Mouse (Mus musculus) thymus, adult 2 months (tissue): Measurements from ENCODE around the gene Uhrf1bp1l. TPM values are rescaled to one million over a fixed set of nuclear protein-coding genes. Genes with fewer than 3 reads are reported as not detected.

Experiments
- DNase-seq: peaks from one replicate; pipeline ENCODE4 v3.0.0; 2021
- H3K27ac ChIP-seq: fragments of 200-500 bp; 2 replicates; pipeline ENCODE4 v1.5.1; 2012; ENCODE audit warnings: low read length, control low read depth; ENCODE audit not compliant: control insufficient read depth, insufficient read depth
- H3K27me3 ChIP-seq: fragments of 200-500 bp; 2 replicates; pipeline ENCODE4 v1.6.1; 2012; ENCODE audit warnings: mild to moderate bottlenecking, low read length, moderate library complexity, mixed read lengths; ENCODE audit not compliant: control insufficient read depth, insufficient read depth
- H3K36me3 ChIP-seq: fragments of 200-500 bp; 2 replicates; pipeline ENCODE4 v1.6.1; 2012; ENCODE audit warnings: mild to moderate bottlenecking, low read length, moderate library complexity; ENCODE audit not compliant: control insufficient read depth, insufficient read depth
- H3K4me1 ChIP-seq: fragments of 200-500 bp; replicated peaks from 2 replicates; pipeline ENCODE4 v1.6.1; 2012; ENCODE audit warnings: low read length; ENCODE audit not compliant: control insufficient read depth, insufficient read depth
- H3K4me3 ChIP-seq: fragments of 200-500 bp; 2 replicates; pipeline ENCODE4 v1.5.1; 2012; ENCODE audit warnings: mild to moderate bottlenecking, low read length, control low read depth, moderate library complexity; ENCODE audit not compliant: control insufficient read depth, insufficient read depth
- CTCF ChIP-seq: fragments of 200-500 bp; IDR thresholded peaks from 2 replicates; pipeline ENCODE4 v1.5.1; 2012; ENCODE audit warnings: mild to moderate bottlenecking, control low read depth, low read length, moderate library complexity, borderline replicate concordance; ENCODE audit not compliant: control insufficient read depth, poor library complexity, insufficient read depth; ENCODE audit errors: extremely low read depth
- POLR2A ChIP-seq: fragments of 200-500 bp; IDR thresholded peaks from 2 replicates; pipeline ENCODE4 v1.6.1; 2012; ENCODE audit warnings: mild to moderate bottlenecking, low read length, control low read depth, moderate library complexity; ENCODE audit not compliant: control insufficient read depth, poor library complexity, insufficient read depth; ENCODE audit errors: extremely low read depth
- WGBS: fragments of 180-500 bp; shearing (Covaris S2); methylation state at CpG from one replicate; pipeline ENCODE4 v1.1.7; 2018; 5-methylcytosine and 5-hydroxymethylcytosine counted together
- polyA plus RNA-seq: library from polyadenylated mRNA; depleted of rRNA; stranded (reverse); fragments of >200 nt; gene quantifications from 2 replicates; pipeline ENCODE4 v1.2.3, GENCODE M21; 2012

The Uhrf1bp1l gene
- polyA plus RNA-seq, 1 experiment = 20.7 TPM

DNA sequence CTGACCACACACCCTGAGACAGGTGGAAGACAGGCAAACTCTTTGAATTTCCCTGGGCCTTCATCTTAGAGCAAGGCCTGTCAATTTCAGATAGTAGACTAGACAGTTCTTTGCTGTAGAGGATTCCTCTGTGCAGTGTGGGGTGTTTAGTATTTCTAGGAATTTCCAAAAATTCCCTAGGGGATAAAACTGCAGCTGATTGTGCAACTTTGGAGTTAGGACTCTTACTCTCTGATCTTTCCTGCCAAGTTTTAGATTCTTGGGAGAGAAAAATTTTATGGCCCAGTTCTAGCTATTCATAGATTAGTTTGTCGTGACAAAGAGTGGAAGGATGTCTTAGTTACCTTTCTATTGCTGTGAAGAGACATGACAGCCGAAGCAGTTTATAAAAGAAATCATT is 3.8 kb downstream of the Uhrf1bp1l start:
- no peak for TF ChIP-seq CTCF
- TF ChIP-seq POLR2A = no peak
- WGBS = 97% methylated on average over 2 of the region's 2 CpGs
- Histone ChIP-seq H3K36me3 (no peaks in the 10 kb centered on the region), H3K4me3 (no peak overlapping the region), H3K27me3 (no peaks in the 10 kb centered on the region), H3K27ac (no peak overlapping the region), H3K4me1 (peaks cover 9% of the 10 kb centered on the region)
- DNase-seq = no peak

GRCm38 (mm10) chr10:89751069-89751468 is 6.3 kb downstream of the Uhrf1bp1l start:
- TF ChIP-seq CTCF (no peak), POLR2A (no peak)
- no peak for DNase-seq
- Histone ChIP-seq H3K27ac (no peak overlapping the region), H3K27me3 (no peaks in the 10 kb centered on the region), H3K36me3 (no peaks in the 10 kb centered on the region), H3K4me3 (no peak overlapping the region), H3K4me1 (peaks cover 11% of the 10 kb centered on the region)
- 89% methylated on average over 5 of the region's 5 CpGs for WGBS

DNA sequence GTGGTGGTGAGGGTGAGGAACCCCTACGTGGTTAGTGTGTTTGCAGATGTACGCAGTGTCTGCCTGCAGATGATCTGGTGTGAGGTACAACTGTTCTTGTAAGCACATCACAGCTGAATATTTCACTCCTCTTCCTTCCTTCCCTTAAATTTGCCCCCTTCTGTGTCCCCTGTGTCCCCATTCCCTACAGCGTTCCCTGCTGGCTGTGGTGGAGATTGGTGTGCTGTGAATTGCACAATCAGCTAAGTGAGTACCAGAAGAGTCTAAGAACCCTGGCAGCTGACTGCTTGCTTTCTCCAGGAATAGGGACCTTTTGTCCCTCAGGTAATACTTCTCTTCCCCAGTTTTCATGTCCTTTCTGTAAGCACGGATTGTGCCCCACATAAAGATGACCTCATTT is 10.4 kb downstream of the Uhrf1bp1l start:
- Histone ChIP-seq H3K4me1 (peaks cover 2% of the 10 kb centered on the region; the same call in 1 of the 2 replicates), H3K27ac (no peak overlapping the region), H3K4me3 (no peak overlapping the region), H3K36me3 (no peaks in the 10 kb centered on the region), H3K27me3 (no peaks in the 10 kb centered on the region)
- no peak for TF ChIP-seq POLR2A
- TF ChIP-seq CTCF = no peak
- no peak for DNase-seq
- WGBS = 87% methylated on average over 4 of the region's 4 CpGs

DNA sequence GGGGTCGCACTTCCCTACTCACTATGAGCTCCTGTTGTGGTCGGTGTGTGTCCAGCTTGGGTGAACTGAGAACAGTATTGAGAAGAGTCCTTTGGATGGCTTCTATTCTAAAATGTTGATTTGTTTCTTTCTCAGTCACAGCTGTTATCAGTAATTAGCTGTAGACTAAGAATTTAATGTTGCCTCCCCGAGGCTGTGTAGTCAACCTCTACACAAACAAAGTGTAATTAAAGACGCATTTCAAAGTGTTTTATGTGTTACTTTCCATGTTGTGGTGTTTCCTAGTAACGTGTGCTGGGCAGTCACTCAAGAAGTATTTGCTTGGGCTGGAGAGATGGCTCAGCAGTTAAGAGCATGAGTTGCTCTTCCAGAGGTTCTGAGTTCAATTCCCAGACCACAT is 16.0 kb downstream of the Uhrf1bp1l start:
- TF ChIP-seq POLR2A (no peak), CTCF (no peak)
- no peaks in the 10 kb centered on the region for H3K36me3 ChIP-seq
- WGBS = 95% methylated on average over 5 of the region's 5 CpGs

GRCm38 (mm10) chr10:89764457-89765121 is 19.8 kb downstream of the Uhrf1bp1l start:
- no peak for TF ChIP-seq POLR2A
- no peak for TF ChIP-seq CTCF
- Histone ChIP-seq H3K27me3 (no peaks in the 10 kb centered on the region), H3K4me3 (no peak overlapping the region), H3K36me3 (no peaks in the 10 kb centered on the region), H3K27ac (peak overlapping the region; percentile 90), H3K4me1 (peaks cover 15% of the 10 kb centered on the region)
- DNase-seq = no peak
- WGBS = 37% methylated on average over 9 of the region's 9 CpGs

More for the DNA sequence above, 16.0 kb downstream of the Uhrf1bp1l start:
- Histone ChIP-seq H3K4me3 (no peak overlapping the region), H3K27ac (no peak overlapping the region), H3K27me3 (no peaks in the 10 kb centered on the region), H3K4me1 (peaks cover 7% of the 10 kb centered on the region)
- DNase-seq = no peak

DNA sequence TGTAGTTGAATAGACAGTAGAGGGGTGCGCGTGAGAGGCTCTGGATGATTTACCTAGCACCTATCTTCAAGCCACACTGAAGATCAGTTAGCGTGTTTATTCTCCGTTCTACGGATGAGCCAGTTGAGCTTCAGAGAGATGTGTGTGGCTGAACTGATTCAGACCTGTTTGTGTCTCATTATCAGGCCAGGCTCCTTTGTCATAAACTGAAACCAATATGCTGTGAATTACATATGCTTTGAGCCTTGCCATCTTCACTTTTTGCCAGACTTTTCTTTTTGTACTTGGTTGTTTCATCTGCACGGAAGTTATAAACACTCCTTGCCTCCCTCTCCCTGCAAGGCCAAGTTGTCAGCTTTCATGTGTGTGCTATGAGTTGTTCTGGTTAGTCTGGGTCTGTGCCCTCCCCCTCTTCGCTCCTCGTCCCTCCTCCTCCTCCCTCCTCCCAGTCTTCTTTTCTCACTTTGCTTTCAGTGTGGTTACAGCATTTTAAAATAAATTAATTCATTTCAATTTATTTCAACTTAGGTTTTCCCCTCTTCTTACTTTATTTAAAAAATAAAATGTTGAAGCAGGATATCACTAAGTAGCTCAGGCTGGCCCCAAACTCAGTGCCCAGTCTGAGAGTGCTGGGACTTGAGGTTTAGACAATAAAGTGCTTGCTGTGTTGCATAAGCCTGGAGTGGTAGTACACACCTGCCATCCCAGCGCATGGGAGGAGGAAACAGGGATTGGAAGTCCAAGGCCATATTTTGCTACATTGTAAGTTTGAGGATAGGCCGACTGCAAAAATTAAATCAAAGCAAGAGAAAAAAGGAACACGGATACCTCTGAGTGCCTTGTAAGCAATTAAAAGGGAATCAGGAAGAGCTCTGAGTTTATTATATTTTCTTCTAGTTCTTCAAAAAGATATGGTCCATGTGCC is 21.3 kb downstream of the Uhrf1bp1l start:
- Histone ChIP-seq H3K27ac (peak overlapping the region; percentile 64), H3K27me3 (no peaks in the 10 kb centered on the region), H3K4me3 (no peak overlapping the region), H3K36me3 (no peaks in the 10 kb centered on the region), H3K4me1 (peaks cover 15% of the 10 kb centered on the region)
- 75% methylated on average over 11 of the region's 11 CpGs for WGBS
- DNase-seq = peak; percentile 31
- no peak for TF ChIP-seq CTCF
- TF ChIP-seq POLR2A = no peak
